Mouse (Mus musculus) neural tube, embryonic 15.5 days (tissue): ENCODE measurements around the gene Gsn. TPM values are rescaled to one million over a fixed set of nuclear protein-coding genes. Genes with fewer than 3 reads are reported as not detected.

Source experiments
- ATAC-seq: fragments of 200-750 bp; cut with Nextera tagmentation; 2 replicates; pipeline ENCODE4 v1.8.0; 2017; ENCODE audit warnings: mild to moderate bottlenecking, moderate TSS enrichment, moderate library complexity; ENCODE audit not compliant: low FRiP score
- H3K27ac ChIP-seq: fragments of 300-500 bp; sonication (generic); replicated peaks from 2 replicates; pipeline ENCODE4 v1.5.1; 2015; ENCODE audit warnings: mild to moderate bottlenecking, inconsistent platforms
- H3K27me3 ChIP-seq: fragments of 300-500 bp; sonication (generic); replicated peaks from 2 replicates; pipeline ENCODE4 v1.6.1; 2015; ENCODE audit warnings: inconsistent platforms
- H3K36me3 ChIP-seq: fragments of 300-500 bp; sonication (generic); 2 replicates; pipeline ENCODE4 v1.6.1; 2015; ENCODE audit warnings: inconsistent platforms
- H3K4me1 ChIP-seq: fragments of 300-500 bp; sonication (generic); 2 replicates; pipeline ENCODE4 v1.6.1; 2015; ENCODE audit warnings: inconsistent platforms
- H3K4me2 ChIP-seq: fragments of 300-500 bp; sonication (generic); 2 replicates; pipeline ENCODE4 v1.6.1; 2015; ENCODE audit warnings: inconsistent platforms, mild to moderate bottlenecking, moderate library complexity
- H3K4me3 ChIP-seq: fragments of 300-500 bp; sonication (generic); replicated peaks from 2 replicates; pipeline ENCODE4 v1.5.1; 2015; ENCODE audit warnings: mild to moderate bottlenecking, inconsistent platforms
- H3K9ac ChIP-seq: fragments of 300-500 bp; sonication (generic); replicated peaks from 2 replicates; pipeline ENCODE4 v1.6.1; 2015; ENCODE audit warnings: mild to moderate bottlenecking, inconsistent platforms
- H3K9me3 ChIP-seq: fragments of 300-500 bp; sonication (generic); replicated peaks from 2 replicates; pipeline ENCODE4 v1.6.1; 2016; ENCODE audit warnings: inconsistent platforms
- WGBS: fragments of 180-500 bp; shearing (Covaris S2); methylation state at CpG from one replicate; pipeline ENCODE4 v1.1.7; 2015; ENCODE audit warnings: mixed read lengths; 5-methylcytosine and 5-hydroxymethylcytosine counted together
- polyA plus RNA-seq: library from polyadenylated mRNA; unstranded; fragments of >200 nt; fragmentation: Nextera tagmentation; extraction: Ambion mirVana; gene quantifications from 2 replicates; pipeline ENCODE4 v1.2.1, GENCODE M21; 2015

The Gsn gene
- polyA plus RNA-seq, 1 experiment from 2014 or later = 38.4 TPM

GRCm38 (mm10) chr2:35267876-35268566 is 11.8 kb downstream of the Gsn start:
- Histone ChIP-seq H3K36me3 (no peaks in the 10 kb centered on the region), H3K4me2 (no peak overlapping the region), H3K9me3 (no peaks in the 10 kb centered on the region), H3K4me3 (no peak overlapping the region), H3K27me3 (no peaks in the 10 kb centered on the region), H3K9ac (no peak overlapping the region), H3K4me1 (peaks cover 14% of the 10 kb centered on the region), H3K27ac (no peak overlapping the region)
- no peak for ATAC-seq
- 83% methylated on average over 10 of the region's 10 CpGs for WGBS

GRCm38 (mm10) chr2:35269136-35269535 is 13.0 kb downstream of the Gsn start:
- H3K9ac ChIP-seq = no peak overlapping the region
- H3K27me3 ChIP-seq = no peaks in the 10 kb centered on the region
- H3K4me1 ChIP-seq = peaks cover 14% of the 10 kb centered on the region
- no peak for ATAC-seq
- no peak overlapping the region for H3K27ac ChIP-seq
- no peaks in the 10 kb centered on the region for H3K36me3 ChIP-seq
- 82% methylated on average over 6 of the region's 6 CpGs for WGBS
- H3K9me3 ChIP-seq = no peaks in the 10 kb centered on the region
- no peak overlapping the region for H3K4me3 ChIP-seq
- no peak overlapping the region for H3K4me2 ChIP-seq

DNA sequence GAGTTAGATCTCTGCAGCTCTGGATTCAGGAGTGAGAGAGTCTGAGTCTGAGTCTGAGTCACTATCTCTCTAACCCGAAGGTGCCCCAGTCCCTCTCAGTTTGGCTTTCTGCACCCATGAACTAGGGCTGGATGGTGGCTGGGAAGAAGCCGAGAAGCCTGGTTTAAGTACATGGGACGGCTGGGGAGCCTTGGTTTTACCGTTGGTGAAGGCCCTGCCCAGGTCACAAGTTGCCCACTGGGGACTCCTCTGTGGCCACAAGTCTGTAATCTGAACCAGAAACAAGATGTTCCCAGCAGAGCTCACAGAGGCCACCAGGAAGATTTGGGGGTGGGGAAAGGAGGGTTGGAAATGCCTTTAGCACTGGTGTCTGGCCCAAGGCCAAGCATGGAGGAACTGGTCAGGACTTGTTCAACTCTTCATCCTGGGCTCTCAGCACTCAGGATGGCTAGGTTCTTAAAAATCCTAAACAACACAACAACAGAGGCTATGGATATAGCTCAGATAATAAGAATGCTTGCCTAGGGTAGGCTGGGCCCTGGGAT is 13.6 kb downstream of the Gsn start:
- ATAC-seq = no peak
- Histone ChIP-seq H3K27me3 (no peaks in the 10 kb centered on the region), H3K9me3 (no peaks in the 10 kb centered on the region), H3K4me3 (no peak overlapping the region), H3K27ac (no peak overlapping the region), H3K4me2 (no peak overlapping the region), H3K36me3 (no peaks in the 10 kb centered on the region), H3K4me1 (peaks cover 14% of the 10 kb centered on the region), H3K9ac (no peak overlapping the region)
- 89% methylated on average over 4 of the region's 4 CpGs for WGBS

DNA sequence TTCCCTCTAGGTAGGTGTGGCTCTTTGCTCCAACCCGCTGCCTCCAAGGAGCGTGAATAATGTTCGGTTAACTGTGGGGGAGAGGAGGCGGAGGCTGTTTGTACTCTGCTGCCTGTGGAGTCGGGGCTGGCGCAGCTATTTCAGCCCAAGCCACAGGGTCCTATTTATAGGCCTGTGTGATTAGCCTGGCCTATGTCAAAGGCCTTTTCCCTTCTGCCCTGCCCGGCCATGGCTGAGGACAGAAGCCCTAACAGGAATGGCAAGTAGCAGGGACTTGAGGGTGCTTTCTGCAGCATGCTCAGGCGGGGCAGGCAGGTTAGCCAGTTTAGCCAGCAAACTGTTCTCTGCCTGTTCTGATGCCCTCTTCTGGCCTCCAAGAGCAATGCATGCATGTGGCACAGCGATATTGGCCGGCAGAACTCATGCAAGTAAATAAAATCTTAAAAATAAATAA is 14.4 kb downstream of the Gsn start:
- Histone ChIP-seq H3K27me3 (no peaks in the 10 kb centered on the region), H3K4me3 (no peak overlapping the region), H3K36me3 (no peaks in the 10 kb centered on the region), H3K4me1 (peaks cover 11% of the 10 kb centered on the region), H3K4me2 (peak overlapping the region; percentile 35), H3K27ac (no peak overlapping the region), H3K9me3 (no peaks in the 10 kb centered on the region), H3K9ac (no peak overlapping the region)
- WGBS = 6% methylated on average over 10 of the region's 10 CpGs
- ATAC-seq = no peak; the same call in 1 of the 2 replicates

DNA sequence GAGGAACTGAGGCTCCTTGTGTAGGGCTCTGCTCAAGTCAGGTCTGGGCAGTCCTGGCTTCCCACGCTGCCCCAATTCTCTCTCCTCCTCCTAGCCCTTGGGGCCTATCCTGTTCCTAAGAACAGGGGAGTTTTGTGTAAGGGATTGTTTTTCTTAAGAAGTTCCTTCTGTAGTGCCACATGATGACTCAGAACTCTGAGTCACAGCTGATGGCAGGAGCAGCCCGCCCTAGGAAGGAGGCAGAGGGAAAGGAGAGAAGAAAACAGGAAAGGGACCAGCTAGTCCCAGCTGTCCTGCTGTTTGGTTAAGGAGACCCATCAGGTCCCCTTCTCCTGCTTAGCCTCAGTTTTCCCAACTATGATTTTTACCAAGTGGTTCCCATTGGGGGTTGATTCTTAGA is 15.6 kb downstream of the Gsn start:
- no peak overlapping the region for H3K4me2 ChIP-seq
- no peak overlapping the region for H3K4me3 ChIP-seq
- H3K9me3 ChIP-seq = no peaks in the 10 kb centered on the region
- no peak overlapping the region for H3K27ac ChIP-seq
- peaks cover 9% of the 10 kb centered on the region for H3K4me1 ChIP-seq
- no peaks in the 10 kb centered on the region for H3K36me3 ChIP-seq
- no peak overlapping the region for H3K9ac ChIP-seq
- no peak for ATAC-seq
- no peaks in the 10 kb centered on the region for H3K27me3 ChIP-seq
- WGBS = 90% methylated on average over 2 of the region's 2 CpGs

- Histone ChIP-seq H3K27ac (no peak overlapping the region), H3K4me3 (no peak overlapping the region), H3K4me2 (no peak overlapping the region), H3K36me3 (no peaks in the 10 kb centered on the region), H3K9ac (no peak overlapping the region), H3K9me3 (no peaks in the 10 kb centered on the region), H3K4me1 (peaks cover 5% of the 10 kb centered on the region), H3K27me3 (no peaks in the 10 kb centered on the region)
- 84% methylated on average over 6 of the region's 6 CpGs for WGBS
- ATAC-seq = no peak
These were observed 16.7 kb downstream of the Gsn start for GRCm38 (mm10) chr2:35272881-35273280.

DNA sequence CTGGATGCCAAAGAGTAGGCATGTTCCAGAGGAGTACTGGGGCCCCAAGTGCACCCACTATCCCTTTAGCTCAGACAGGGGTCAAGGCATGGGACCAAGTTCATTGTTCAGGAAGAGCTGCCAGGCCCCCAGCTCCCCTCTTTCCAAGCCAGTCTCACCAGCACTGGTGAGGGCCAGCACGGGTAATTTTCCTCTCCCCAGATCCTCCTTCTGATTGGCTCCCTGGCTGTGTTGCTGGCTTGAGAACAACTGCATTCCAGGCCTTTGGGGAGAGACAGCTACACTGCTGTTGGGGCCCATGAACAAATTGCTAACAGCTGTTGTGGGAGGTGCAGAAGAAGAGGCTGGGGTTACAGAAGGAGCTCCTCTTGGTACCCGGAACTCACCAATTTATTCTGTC is 17.4 kb downstream of the Gsn start:
- Histone ChIP-seq H3K27me3 (no peaks in the 10 kb centered on the region), H3K4me1 (peaks cover 5% of the 10 kb centered on the region)
- ATAC-seq = no peak

DNA sequence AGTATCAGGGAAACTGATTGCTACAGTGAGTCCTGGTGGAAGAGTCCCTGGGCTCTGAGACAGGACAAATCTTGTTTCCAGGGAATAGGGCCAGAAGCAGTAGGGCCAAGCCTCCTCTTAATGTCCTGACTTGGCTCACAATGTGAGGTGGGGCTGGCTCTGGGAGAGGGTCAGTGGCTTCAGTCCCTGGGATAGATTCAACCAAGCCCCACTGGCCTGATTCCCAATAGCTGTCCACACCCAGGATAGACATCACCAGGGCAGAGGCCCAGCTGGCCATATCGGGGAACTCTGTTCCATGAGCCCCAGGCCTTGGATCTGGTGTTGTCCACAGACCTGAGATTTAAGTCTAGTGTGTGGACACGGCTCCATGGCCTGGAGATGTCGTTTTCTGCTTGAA is 21.5 kb downstream of the Gsn start:
- H3K9ac ChIP-seq = no peak overlapping the region
- no peak overlapping the region for H3K4me2 ChIP-seq
- WGBS = 81% methylated on average over 3 of the region's 3 CpGs
- no peak for ATAC-seq
- no peaks in the 10 kb centered on the region for H3K9me3 ChIP-seq
- H3K27me3 ChIP-seq = peaks cover 20% of the 10 kb centered on the region
- no peak overlapping the region for H3K4me3 ChIP-seq
- H3K36me3 ChIP-seq = no peaks in the 10 kb centered on the region
- no peak overlapping the region for H3K27ac ChIP-seq
- H3K4me1 ChIP-seq = peaks cover 7% of the 10 kb centered on the region

More for the DNA sequence above, 17.4 kb downstream of the Gsn start:
- no peak overlapping the region for H3K9ac ChIP-seq
- no peaks in the 10 kb centered on the region for H3K9me3 ChIP-seq
- H3K4me3 ChIP-seq = no peak overlapping the region
- H3K4me2 ChIP-seq = no peak overlapping the region
- no peaks in the 10 kb centered on the region for H3K36me3 ChIP-seq
- 38% methylated on average over 2 of the region's 2 CpGs for WGBS
- H3K27ac ChIP-seq = no peak overlapping the region

DNA sequence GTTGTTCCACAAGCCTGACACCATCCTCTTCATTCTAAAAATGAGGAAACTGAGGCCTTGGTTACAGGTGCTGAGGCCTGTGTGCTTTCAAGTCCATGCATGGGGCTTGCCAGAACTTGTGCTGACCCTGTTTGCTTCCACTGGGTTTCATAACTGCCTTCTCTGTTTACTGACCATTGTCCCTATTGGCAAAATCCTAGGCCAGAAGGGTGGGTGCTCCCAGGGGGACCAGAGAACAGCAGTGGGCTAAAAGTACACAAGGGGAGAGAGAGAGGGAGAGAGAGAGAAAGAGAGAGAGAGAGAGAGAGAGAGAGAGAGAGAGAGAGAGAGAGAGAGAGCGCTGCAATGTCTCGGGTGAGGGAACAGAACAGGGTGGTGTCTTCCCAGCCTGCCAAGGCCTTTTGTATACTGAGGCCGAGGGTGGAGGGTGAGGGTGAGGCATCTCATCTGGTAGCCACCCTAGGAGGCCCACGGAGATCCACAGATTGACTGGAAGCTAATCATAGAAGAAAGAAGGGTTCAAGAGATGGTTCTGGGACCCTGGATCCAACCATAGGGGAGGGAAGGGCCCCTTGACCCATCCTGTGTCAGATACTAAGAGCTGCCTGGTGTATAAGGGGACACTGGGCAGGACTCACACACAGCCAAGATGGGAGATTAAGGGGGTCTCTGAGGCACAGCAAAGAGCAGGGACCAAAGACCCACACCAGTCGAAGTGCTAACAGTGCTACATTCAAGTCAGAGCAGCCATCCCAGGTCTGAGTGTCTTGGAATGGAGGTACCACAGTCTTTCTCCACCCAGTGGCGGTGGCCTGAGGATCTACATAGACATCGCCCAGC is 22.4 kb downstream of the Gsn start:
- H3K27ac ChIP-seq = no peak overlapping the region
- no peaks in the 10 kb centered on the region for H3K36me3 ChIP-seq
- WGBS = 81% methylated on average over 7 of the region's 7 CpGs

DNA sequence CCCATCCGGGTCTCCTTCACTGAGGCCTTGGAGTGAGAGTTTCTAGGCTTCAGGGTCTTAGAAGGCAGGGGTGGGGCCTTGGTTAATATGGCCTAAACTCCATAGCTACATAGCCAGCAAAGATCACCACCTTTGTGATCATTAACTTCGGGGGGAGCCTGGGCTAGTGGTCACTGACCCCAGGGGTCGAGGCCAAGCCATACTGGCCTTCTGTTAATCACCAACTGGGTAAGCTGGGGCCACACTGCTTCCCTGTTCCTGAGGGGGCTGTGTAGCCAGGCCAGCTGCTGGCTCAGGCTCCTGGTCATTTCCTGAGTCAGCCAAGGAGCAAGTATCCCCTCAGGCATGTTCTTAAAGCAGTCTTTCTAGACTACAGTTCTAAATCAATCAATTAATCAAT is 23.8 kb downstream of the Gsn start:
- Histone ChIP-seq H3K9ac (no peak overlapping the region), H3K27me3 (peaks cover 35% of the 10 kb centered on the region), H3K4me3 (no peak overlapping the region), H3K9me3 (no peaks in the 10 kb centered on the region), H3K27ac (no peak overlapping the region), H3K36me3 (no peaks in the 10 kb centered on the region), H3K4me2 (no peak overlapping the region), H3K4me1 (peaks cover 7% of the 10 kb centered on the region)
- 67% methylated on average over 3 of the region's 3 CpGs for WGBS
- no peak for ATAC-seq

More for the DNA sequence above, 22.4 kb downstream of the Gsn start:
- H3K4me3 ChIP-seq = no peak overlapping the region
- no peak overlapping the region for H3K9ac ChIP-seq
- H3K4me2 ChIP-seq = no peak overlapping the region
- no peak for ATAC-seq
- H3K9me3 ChIP-seq = no peaks in the 10 kb centered on the region
- peaks cover 7% of the 10 kb centered on the region for H3K4me1 ChIP-seq
- peaks cover 29% of the 10 kb centered on the region for H3K27me3 ChIP-seq

GRCm38 (mm10) chr2:35282214-35282613 is 26.0 kb downstream of the Gsn start:
- Histone ChIP-seq H3K27me3 (peaks cover 35% of the 10 kb centered on the region), H3K4me3 (peak overlapping the region; percentile 27), H3K36me3 (no peaks in the 10 kb centered on the region), H3K9me3 (no peaks in the 10 kb centered on the region), H3K9ac (0 out of 2 replicates have a peak overlapping the region, but pooled peaks have one; percentile 27), H3K4me2 (peak overlapping the region; percentile 53), H3K4me1 (peaks cover 7% of the 10 kb centered on the region), H3K27ac (no peak overlapping the region)
- ATAC-seq = no peak
- 2% methylated on average over 32 of the region's 32 CpGs for WGBS

DNA sequence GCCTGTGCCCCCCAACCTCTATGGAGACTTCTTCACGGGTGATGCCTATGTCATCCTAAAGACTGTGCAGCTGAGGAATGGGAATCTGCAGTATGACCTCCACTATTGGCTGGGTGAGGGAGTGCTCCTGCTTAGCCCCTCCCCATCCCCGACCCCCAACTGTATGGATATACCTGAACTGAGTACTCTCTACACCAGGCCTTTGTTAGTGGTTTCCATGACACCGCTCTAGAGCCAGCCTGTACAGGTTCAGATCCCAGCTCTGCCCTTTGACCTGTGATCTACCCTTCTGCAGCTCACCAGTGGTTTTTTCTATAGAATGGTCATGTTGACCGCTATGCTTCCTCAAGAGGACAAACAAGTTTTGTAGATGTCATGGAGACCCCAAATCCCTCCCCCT is 27.8 kb downstream of the Gsn start:
- Histone ChIP-seq H3K9ac (no peak overlapping the region), H3K27me3 (peaks cover 35% of the 10 kb centered on the region), H3K27ac (no peak overlapping the region), H3K36me3 (no peaks in the 10 kb centered on the region), H3K9me3 (no peaks in the 10 kb centered on the region), H3K4me2 (no peak overlapping the region), H3K4me3 (no peak overlapping the region), H3K4me1 (peaks cover 7% of the 10 kb centered on the region)
- no peak for ATAC-seq
- 84% methylated on average over 4 of the region's 4 CpGs for WGBS
